Mouse (Mus musculus): ENCODE results near the gene Scube1. TPM values are rescaled to one million over a fixed set of nuclear protein-coding genes. Genes with fewer than 3 reads are reported as not detected.

The Scube1 gene
- polyA plus RNA-seq, 1 experiment, result not detected

GRCm38 (mm10) chr15:83638196-83638899 is 86.5 kb downstream of the Scube1 start:
- 77% methylated on average over 20 of the region's 20 CpGs for WGBS
- Histone ChIP-seq H3K4me3 (replicated peaks; ENCODE audit: control insufficient read depth, low read depth, low read length) (no peak overlapping the region), H3K27ac (ENCODE audit: control insufficient read depth, insufficient read depth, low read depth, low read length, poor library complexity) (no peak overlapping the region), H3K4me1 (ENCODE audit: control insufficient read depth, insufficient read depth, low read length) (no peaks in the 10 kb centered on the region)
- TF ChIP-seq CTCF (IDR thresholded peaks at IDR 0.05; ENCODE audit: control insufficient read depth, insufficient read depth, low read length) (no peak), POLR2A (IDR thresholded peaks at IDR 0.05; ENCODE audit: borderline replicate concordance, control insufficient read depth, low read depth, low read length) (no peak)

GRCm38 (mm10) chr15:83636759-83637158 is 88.1 kb downstream of the Scube1 start:
- H3K4me3 ChIP-seq (replicated peaks; ENCODE audit: control insufficient read depth, low read depth, low read length), result no peak overlapping the region
- 72% methylated on average over 6 of the region's 6 CpGs for WGBS
- TF ChIP-seq POLR2A (IDR thresholded peaks at IDR 0.05; ENCODE audit: borderline replicate concordance, control insufficient read depth, low read depth, low read length), result no peak
- no peak for TF ChIP-seq CTCF (IDR thresholded peaks at IDR 0.05; ENCODE audit: control insufficient read depth, insufficient read depth, low read length)
- H3K4me1 ChIP-seq (ENCODE audit: control insufficient read depth, insufficient read depth, low read length), result no peaks in the 10 kb centered on the region
- no peak overlapping the region for H3K27ac ChIP-seq (ENCODE audit: control insufficient read depth, insufficient read depth, low read depth, low read length, poor library complexity)

DNA sequence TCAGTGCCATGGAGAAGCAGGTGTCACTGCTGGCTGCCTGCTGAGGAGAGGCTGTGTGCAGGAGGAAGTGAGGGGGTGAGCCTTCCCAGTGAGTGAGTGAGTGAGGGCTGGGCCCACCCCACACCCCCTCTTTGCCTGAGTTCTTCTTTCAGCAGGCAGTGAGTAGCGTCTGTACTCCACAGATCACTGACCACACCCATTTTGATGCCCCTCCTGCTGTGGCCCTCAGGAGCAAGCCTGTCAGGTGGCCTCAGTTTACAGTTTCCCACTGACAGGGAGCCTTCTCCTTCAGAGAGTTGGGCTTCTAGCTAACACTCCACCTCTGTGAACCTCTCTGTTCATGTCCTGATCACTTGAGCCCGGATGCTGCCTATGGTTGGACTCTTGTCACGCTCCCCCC is 89.6 kb downstream of the Scube1 start:
- Histone ChIP-seq H3K4me3 (replicated peaks; ENCODE audit: control insufficient read depth, low read depth, low read length) (no peak overlapping the region), H3K4me1 (ENCODE audit: control insufficient read depth, insufficient read depth, low read length) (no peaks in the 10 kb centered on the region), H3K27ac (ENCODE audit: control insufficient read depth, insufficient read depth, low read depth, low read length, poor library complexity) (no peak overlapping the region)
- 21% methylated on average over 3 of the region's 3 CpGs for WGBS
- TF ChIP-seq POLR2A (IDR thresholded peaks at IDR 0.05; ENCODE audit: borderline replicate concordance, control insufficient read depth, low read depth, low read length) (no peak), CTCF (IDR thresholded peaks at IDR 0.05; ENCODE audit: control insufficient read depth, insufficient read depth, low read length) (no peak)

DNA sequence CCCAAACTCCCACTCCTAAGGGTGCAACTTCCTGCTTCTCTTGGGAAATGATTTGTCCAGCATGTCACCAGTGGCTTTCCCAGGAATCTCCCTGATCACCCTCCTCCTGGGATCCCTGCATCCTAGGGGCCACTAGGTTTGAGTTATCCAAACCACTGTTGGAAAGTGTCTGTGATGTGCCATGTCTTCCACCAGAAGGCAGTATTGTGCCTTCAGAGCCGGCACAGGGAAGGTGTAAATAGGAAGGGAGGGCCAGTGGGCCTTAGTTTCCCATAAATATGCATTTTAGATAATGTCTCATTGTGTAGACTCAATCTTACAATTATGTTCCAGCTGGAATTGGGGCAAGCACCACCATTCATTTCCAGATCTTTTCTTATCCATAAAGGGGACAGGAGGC is 90.7 kb downstream of the Scube1 start:
- Histone ChIP-seq H3K27ac (ENCODE audit: control insufficient read depth, insufficient read depth, low read depth, low read length, poor library complexity) (no peak overlapping the region), H3K4me3 (replicated peaks; ENCODE audit: control insufficient read depth, low read depth, low read length) (no peak overlapping the region), H3K4me1 (ENCODE audit: control insufficient read depth, insufficient read depth, low read length) (no peaks in the 10 kb centered on the region)
- WGBS, result 3% methylated on average over 1 of the region's 1 CpGs
- TF ChIP-seq CTCF (IDR thresholded peaks at IDR 0.05; ENCODE audit: control insufficient read depth, insufficient read depth, low read length) (peak; percentile 25; the same call in 1 of the 2 replicates), POLR2A (IDR thresholded peaks at IDR 0.05; ENCODE audit: borderline replicate concordance, control insufficient read depth, low read depth, low read length) (no peak)

- no peak overlapping the region for H3K4me3 ChIP-seq (replicated peaks; ENCODE audit: control insufficient read depth, low read depth, low read length)
- TF ChIP-seq CTCF (IDR thresholded peaks at IDR 0.05; ENCODE audit: control insufficient read depth, insufficient read depth, low read length) (no peak), POLR2A (IDR thresholded peaks at IDR 0.05; ENCODE audit: borderline replicate concordance, control insufficient read depth, low read depth, low read length) (no peak)
- WGBS, result 73% methylated on average over 7 of the region's 7 CpGs
- H3K27ac ChIP-seq (ENCODE audit: control insufficient read depth, insufficient read depth, low read depth, low read length, poor library complexity), result no peak overlapping the region
- no peaks in the 10 kb centered on the region for H3K4me1 ChIP-seq (ENCODE audit: control insufficient read depth, insufficient read depth, low read length)
Observed at GRCm38 (mm10) chr15:83631071-83631470, 93.8 kb downstream of the Scube1 start.

DNA sequence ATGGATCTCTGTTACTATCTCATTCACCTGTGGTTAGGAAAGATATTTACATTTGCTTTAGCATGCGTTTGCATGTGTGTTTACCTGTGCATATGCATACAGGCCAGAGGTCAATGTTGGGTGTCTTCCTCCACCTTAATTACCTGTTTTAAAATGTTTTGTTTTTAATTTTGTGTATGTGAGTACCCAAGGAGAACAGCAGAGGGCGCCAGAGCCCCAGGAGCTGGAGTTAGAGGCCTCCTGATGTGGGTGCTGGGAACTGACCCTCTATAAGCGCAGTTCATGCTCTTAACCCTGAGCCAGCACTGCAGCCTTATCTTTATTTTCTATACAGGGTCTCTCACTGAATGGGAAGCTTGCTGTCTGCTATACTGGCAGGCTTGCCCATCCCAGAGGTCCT is 95.1 kb downstream of the Scube1 start:
- WGBS, result 59% methylated on average over 3 of the region's 3 CpGs
- TF ChIP-seq POLR2A (IDR thresholded peaks at IDR 0.05; ENCODE audit: borderline replicate concordance, control insufficient read depth, low read depth, low read length) (no peak), CTCF (IDR thresholded peaks at IDR 0.05; ENCODE audit: control insufficient read depth, insufficient read depth, low read length) (peak; percentile 17; the same call in 1 of the 2 replicates)
- no peak overlapping the region for H3K27ac ChIP-seq (ENCODE audit: control insufficient read depth, insufficient read depth, low read depth, low read length, poor library complexity)
- H3K4me1 ChIP-seq (ENCODE audit: control insufficient read depth, insufficient read depth, low read length), result no peaks in the 10 kb centered on the region
- no peak overlapping the region for H3K4me3 ChIP-seq (replicated peaks; ENCODE audit: control insufficient read depth, low read depth, low read length)

- WGBS, result 81% methylated on average over 2 of the region's 2 CpGs
- Histone ChIP-seq H3K4me3 (replicated peaks; ENCODE audit: control insufficient read depth, low read depth, low read length) (no peak overlapping the region), H3K4me1 (ENCODE audit: control insufficient read depth, insufficient read depth, low read length) (no peaks in the 10 kb centered on the region), H3K27ac (ENCODE audit: control insufficient read depth, insufficient read depth, low read depth, low read length, poor library complexity) (no peak overlapping the region)
- TF ChIP-seq CTCF (IDR thresholded peaks at IDR 0.05; ENCODE audit: control insufficient read depth, insufficient read depth, low read length) (no peak), POLR2A (IDR thresholded peaks at IDR 0.05; ENCODE audit: borderline replicate concordance, control insufficient read depth, low read depth, low read length) (no peak)
Observed at GRCm38 (mm10) chr15:83626142-83626645, 98.6 kb downstream of the Scube1 start.

GRCm38 (mm10) chr15:83615245-83615644 is 109.6 kb downstream of the Scube1 start:
- TF ChIP-seq CTCF (IDR thresholded peaks at IDR 0.05; ENCODE audit: control insufficient read depth, insufficient read depth, low read length), result no peak
- TF ChIP-seq POLR2A (IDR thresholded peaks at IDR 0.05; ENCODE audit: borderline replicate concordance, control insufficient read depth, low read depth, low read length), result no peak
- 83% methylated on average over 3 of the region's 3 CpGs for WGBS
- Histone ChIP-seq H3K4me1 (ENCODE audit: control insufficient read depth, insufficient read depth, low read length) (no peaks in the 10 kb centered on the region), H3K27ac (ENCODE audit: control insufficient read depth, insufficient read depth, low read depth, low read length, poor library complexity) (no peak overlapping the region), H3K4me3 (replicated peaks; ENCODE audit: control insufficient read depth, low read depth, low read length) (no peak overlapping the region)

Measured in bone marrow, adult 2 months (tissue).